Mouse (Mus musculus): Measurements from ENCODE around the gene Fgfr2.

Fgfr2 gene

GRCm38 (mm10) chr7:132373594-132374378 is 749.4 kb downstream of the Fgfr2 start:
- no peak for DNase-seq (ENCODE audit: low spot score in 2 of 2)

GRCm38 (mm10) chr7:132372752-132373513 is 750.2 kb downstream of the Fgfr2 start:
- DNase-seq (ENCODE audit: low spot score in 2 of 2): no peak

GRCm38 (mm10) chr7:132371832-132372231 is 751.3 kb downstream of the Fgfr2 start:
- no peak for DNase-seq (ENCODE audit: low spot score in 2 of 2)

- DNase-seq (ENCODE audit: low spot score in 2 of 2): no peak
Observed at GRCm38 (mm10) chr7:132369784-132370183, 753.4 kb downstream of the Fgfr2 start.

GRCm38 (mm10) chr7:132368859-132369258 is 754.3 kb downstream of the Fgfr2 start:
- DNase-seq (ENCODE audit: low spot score in 2 of 2): no peak

- no peak for DNase-seq (ENCODE audit: low spot score in 2 of 2)
Observed at GRCm38 (mm10) chr7:132367344-132367743, 755.8 kb downstream of the Fgfr2 start.

GRCm38 (mm10) chr7:132365703-132366384 is 757.3 kb downstream of the Fgfr2 start:
- peak; percentile 66 to 67 for DNase-seq (ENCODE audit: low spot score in 2 of 2)

GRCm38 (mm10) chr7:132365111-132365510 is 758.0 kb downstream of the Fgfr2 start:
- DNase-seq (ENCODE audit: low spot score in 2 of 2): no peak

GRCm38 (mm10) chr7:132364506-132364905 is 758.6 kb downstream of the Fgfr2 start:
- DNase-seq (ENCODE audit: low spot score in 2 of 2): no peak

GRCm38 (mm10) chr7:132360336-132360735 is 762.8 kb downstream of the Fgfr2 start:
- DNase-seq (ENCODE audit: low spot score in 2 of 2): no peak

- peak in 1 of 2 experiments; percentile 27 for DNase-seq (ENCODE audit: low spot score in 2 of 2)
Observed at GRCm38 (mm10) chr7:132358709-132359108, 764.4 kb downstream of the Fgfr2 start.

GRCm38 (mm10) chr7:132358250-132358649 is 764.9 kb downstream of the Fgfr2 start:
- no peak for DNase-seq (ENCODE audit: low spot score in 2 of 2)

GRCm38 (mm10) chr7:132357841-132358237 is 765.3 kb downstream of the Fgfr2 start:
- DNase-seq (ENCODE audit: low spot score in 2 of 2): no peak

GRCm38 (mm10) chr7:132356881-132357840 is 766.0 kb downstream of the Fgfr2 start:
- DNase-seq (ENCODE audit: low spot score in 2 of 2): no peak

GRCm38 (mm10) chr7:132356185-132356584 is 767.0 kb downstream of the Fgfr2 start:
- DNase-seq (ENCODE audit: low spot score in 2 of 2): no peak

GRCm38 (mm10) chr7:132355767-132356166 is 767.4 kb downstream of the Fgfr2 start:
- DNase-seq (ENCODE audit: low spot score in 2 of 2): no peak

- DNase-seq (ENCODE audit: low spot score in 2 of 2): no peak
Observed at GRCm38 (mm10) chr7:132349075-132349572, 774.0 kb downstream of the Fgfr2 start.

- no peak for DNase-seq (ENCODE audit: low spot score in 2 of 2)
Observed at GRCm38 (mm10) chr7:132347273-132348045, 775.7 kb downstream of the Fgfr2 start.

- DNase-seq (ENCODE audit: low spot score in 2 of 2): no peak
Observed at GRCm38 (mm10) chr7:132345526-132346070, 777.6 kb downstream of the Fgfr2 start.

- no peak for DNase-seq (ENCODE audit: low spot score in 2 of 2)
Observed at GRCm38 (mm10) chr7:132344606-132345005, 778.5 kb downstream of the Fgfr2 start.
